Mouse (Mus musculus) neural tube, embryonic 11.5 days (tissue): ENCODE results near the gene Palm. TPM values are rescaled to one million over a fixed set of nuclear protein-coding genes. Genes with fewer than 3 reads are reported as not detected.

ENCODE experiments used
- ATAC-seq: fragments of 200-750 bp; cut with Nextera tagmentation; 2 replicates; pipeline ENCODE4 v1.8.0; 2017; ENCODE audit warnings: moderate number of reproducible peaks, mild to moderate bottlenecking, moderate TSS enrichment, moderate library complexity; ENCODE audit not compliant: insufficient read depth, low FRiP score, low TSS enrichment
- DNase-seq: peaks from one replicate; pipeline ENCODE4 v3.0.0-alpha.2; 2015; ENCODE audit warnings: low spot score
- H3K27ac ChIP-seq: fragments of 300-500 bp; sonication (generic); 2 replicates; pipeline ENCODE4 v1.5.1; 2014; ENCODE audit warnings: low read depth, mild to moderate bottlenecking, low read length
- H3K27me3 ChIP-seq: fragments of 300-500 bp; sonication (generic); 2 replicates; pipeline ENCODE4 v1.6.1; 2014; ENCODE audit warnings: mild to moderate bottlenecking, low read length, mixed read lengths; ENCODE audit not compliant: control insufficient read depth, insufficient read depth
- H3K36me3 ChIP-seq: fragments of 300-500 bp; sonication (generic); 2 replicates; pipeline ENCODE4 v1.6.1; 2014; ENCODE audit warnings: mild to moderate bottlenecking, low read length, moderate library complexity, mixed read lengths; ENCODE audit not compliant: control insufficient read depth, insufficient read depth
- H3K4me1 ChIP-seq: fragments of 300-500 bp; sonication (generic); 2 replicates; pipeline ENCODE4 v1.6.1; 2014; ENCODE audit warnings: low read length, mixed read lengths; ENCODE audit not compliant: control insufficient read depth, insufficient read depth
- H3K4me2 ChIP-seq: fragments of 300-500 bp; sonication (generic); 2 replicates; pipeline ENCODE4 v1.6.1; 2014; ENCODE audit warnings: low read depth, mild to moderate bottlenecking, moderate library complexity
- H3K4me3 ChIP-seq: fragments of 300-500 bp; sonication (generic); 2 replicates; pipeline ENCODE4 v1.5.1; 2014; ENCODE audit warnings: low read depth, low read length
- H3K9ac ChIP-seq: fragments of 300-500 bp; sonication (generic); 2 replicates; pipeline ENCODE4 v1.6.1; 2014; ENCODE audit warnings: mild to moderate bottlenecking, low read length
- H3K9me3 ChIP-seq: fragments of 300-500 bp; sonication (generic); 2 replicates; pipeline ENCODE4 v1.6.1; 2016; ENCODE audit warnings: low read length; ENCODE audit not compliant: control insufficient read depth
- WGBS: fragments of 180-500 bp; shearing (Covaris S2); extraction: QIAGEN DNeasy Blood & Tissue Kit; methylation state at CpG from one replicate; pipeline ENCODE4 v1.1.7; 2014; 5-methylcytosine and 5-hydroxymethylcytosine counted together
- polyA plus RNA-seq: library from polyadenylated mRNA; unstranded; fragments of >200 nt; fragmentation: Nextera tagmentation; extraction: Ambion mirVana; gene quantifications from 2 replicates; pipeline ENCODE4 v1.2.1, GENCODE M21; 2014

The Palm gene
- polyA plus RNA-seq, 1 experiment from 2014 or later: 155 TPM

GRCm38 (mm10) chr10:79860079-79860911, 66.9 kb downstream of the Palm start:
- H3K4me2 ChIP-seq: no peak overlapping the region

GRCm38 (mm10) chr10:79861230-79862048, 68.1 kb downstream of the Palm start:
- 83% methylated on average over 25 of the region's 25 CpGs for WGBS
- DNase-seq: no peak
- Histone ChIP-seq H3K27me3 (no peaks in the 10 kb centered on the region), H3K36me3 (peaks cover 58% of the 10 kb centered on the region), H3K9ac (no peak overlapping the region), H3K4me2 (no peak overlapping the region), H3K27ac (0 out of 2 replicates have a peak overlapping the region, but pooled peaks have one; percentile 8), H3K4me3 (no peak overlapping the region), H3K4me1 (peaks cover 20% of the 10 kb centered on the region), H3K9me3 (no peaks in the 10 kb centered on the region)
- ATAC-seq: no peak

More at GRCm38 (mm10) chr10:79860079-79860911, 66.9 kb downstream of the Palm start:
- H3K27ac ChIP-seq: no peak overlapping the region
- H3K4me3 ChIP-seq: no peak overlapping the region
- WGBS: 93% methylated on average over 26 of the region's 26 CpGs
- H3K4me1 ChIP-seq: peaks cover 28% of the 10 kb centered on the region
- no peaks in the 10 kb centered on the region for H3K27me3 ChIP-seq
- ATAC-seq: no peak
- no peaks in the 10 kb centered on the region for H3K9me3 ChIP-seq
- H3K9ac ChIP-seq: no peak overlapping the region
- DNase-seq: no peak
- H3K36me3 ChIP-seq: peaks cover 50% of the 10 kb centered on the region

GRCm38 (mm10) chr10:79862049-79862788, 68.8 kb downstream of the Palm start:
- DNase-seq (no peak), ATAC-seq (no peak)
- H3K36me3 ChIP-seq: peaks cover 61% of the 10 kb centered on the region

GRCm38 (mm10) chr10:79862925-79863324, 69.6 kb downstream of the Palm start:
- H3K4me1 ChIP-seq: peaks cover 6% of the 10 kb centered on the region
- no peak overlapping the region for H3K4me3 ChIP-seq
- H3K36me3 ChIP-seq: peaks cover 62% of the 10 kb centered on the region
- no peak for ATAC-seq
- H3K27me3 ChIP-seq: no peaks in the 10 kb centered on the region
- no peaks in the 10 kb centered on the region for H3K9me3 ChIP-seq
- H3K4me2 ChIP-seq: no peak overlapping the region
- DNase-seq: no peak
- no peak overlapping the region for H3K9ac ChIP-seq
- H3K27ac ChIP-seq: no peak overlapping the region
- 81% methylated on average over 10 of the region's 10 CpGs for WGBS

More at GRCm38 (mm10) chr10:79862049-79862788, 68.8 kb downstream of the Palm start:
- no peak overlapping the region for H3K4me2 ChIP-seq
- peak overlapping the region; percentile 20; the same call in 1 of the 2 replicates for H3K27ac ChIP-seq
- peaks cover 13% of the 10 kb centered on the region for H3K4me1 ChIP-seq
- H3K4me3 ChIP-seq: no peak overlapping the region
- WGBS: 86% methylated on average over 23 of the region's 23 CpGs
- H3K27me3 ChIP-seq: no peaks in the 10 kb centered on the region
- no peaks in the 10 kb centered on the region for H3K9me3 ChIP-seq
- H3K9ac ChIP-seq: no peak overlapping the region

GRCm38 (mm10) chr10:79864351-79865188, 71.2 kb downstream of the Palm start:
- H3K27ac ChIP-seq: no peak overlapping the region
- H3K4me3 ChIP-seq: no peak overlapping the region
- DNase-seq (no peak), ATAC-seq (peak; percentile 19; the same call in 1 of the 2 replicates)
- H3K36me3 ChIP-seq: peaks cover 58% of the 10 kb centered on the region
- H3K27me3 ChIP-seq: no peaks in the 10 kb centered on the region
- WGBS: 70% methylated on average over 8 of the region's 10 CpGs
- H3K4me1 ChIP-seq: no peaks in the 10 kb centered on the region
- H3K9ac ChIP-seq: no peak overlapping the region
- H3K9me3 ChIP-seq: no peaks in the 10 kb centered on the region
- no peak overlapping the region for H3K4me2 ChIP-seq

GRCm38 (mm10) chr10:79865189-79865601, 71.8 kb downstream of the Palm start:
- Histone ChIP-seq H3K27me3 (no peaks in the 10 kb centered on the region), H3K4me1 (no peaks in the 10 kb centered on the region), H3K4me2 (no peak overlapping the region), H3K9me3 (no peaks in the 10 kb centered on the region), H3K4me3 (no peak overlapping the region), H3K27ac (no peak overlapping the region), H3K36me3 (peaks cover 57% of the 10 kb centered on the region), H3K9ac (no peak overlapping the region)
- ATAC-seq: peak; percentile 32
- no peak for DNase-seq
- WGBS: 70% methylated on average over 10 of the region's 12 CpGs

GRCm38 (mm10) chr10:79865801-79866295, 72.5 kb downstream of the Palm start:
- Histone ChIP-seq H3K4me1 (no peaks in the 10 kb centered on the region), H3K4me3 (no peak overlapping the region), H3K4me2 (no peak overlapping the region), H3K36me3 (peaks cover 50% of the 10 kb centered on the region), H3K9me3 (no peaks in the 10 kb centered on the region), H3K27me3 (no peaks in the 10 kb centered on the region), H3K9ac (no peak overlapping the region), H3K27ac (no peak overlapping the region)
- ATAC-seq (no peak), DNase-seq (no peak)
- 79% methylated on average over 19 of the region's 19 CpGs for WGBS
